ENCODE assay signal across 8 mouse cellular contexts in genomic region chr8:70504851-70505250, GRCm38 (mm10). TPM values are rescaled to one million over a fixed set of nuclear protein-coding genes. Genes with fewer than 3 reads are reported as not detected.
A peak's percentile ranks its signal among the peaks of the same experiment; 100 is the strongest.
DNase-seq lines count a peak whose midpoint lies in the region; ATAC-seq and TF ChIP-seq lines count a peak whose summit lies in the region.

No protein-coding gene starts in this region.

- no peak for TF ChIP-seq EP300 in ES-Bruce4 (IDR thresholded peaks at IDR 0.05; ENCODE audit: insufficient read depth, low read depth, low read length)

- no peak overlapping the region for H3K27ac ChIP-seq in ES-Bruce4 (ENCODE audit: insufficient read depth, low read length)
- no peak overlapping the region for H3K27ac ChIP-seq in bone marrow, adult 2 months (ENCODE audit: control insufficient read depth, insufficient read depth, low read depth, low read length, poor library complexity)
- peak overlapping the region; percentile 97 for H3K27ac ChIP-seq in embryonic facial prominence, embryonic 15.5 days (replicated peaks)

- DNase-seq in heart, postnatal 14 days, result peak; percentile 78 to 92
- peak; percentile 90 for DNase-seq in layer of hippocampus, postnatal 10 days (ENCODE audit: low spot score in 2 of 2)
- DNase-seq in lung, postnatal 14 days, result peak; percentile 90
- DNase-seq in retina, postnatal 7 days (ENCODE audit: low read depth, low spot score), result peak; percentile 75

- no peak overlapping the region for H3K9ac ChIP-seq in ES-Bruce4 (ENCODE audit: low read depth, poor library complexity, severe bottlenecking)
- H3K9ac ChIP-seq in embryonic facial prominence, embryonic 15.5 days, result no peak overlapping the region

- H3K9me3 ChIP-seq in ES-Bruce4 (replicated peaks; ENCODE audit: control insufficient read depth, insufficient read depth, low read length, poor library complexity, severe bottlenecking), result no peaks in the 10 kb centered on the region
- H3K9me3 ChIP-seq in embryonic facial prominence, embryonic 15.5 days (replicated peaks), result no peaks in the 10 kb centered on the region

- peak; percentile 77 for TF ChIP-seq CTCF in ES-Bruce4 (IDR thresholded peaks at IDR 0.05; ENCODE audit: low read depth, low read length)
- peak; percentile 88 for TF ChIP-seq CTCF in bone marrow, adult 2 months (IDR thresholded peaks at IDR 0.05; ENCODE audit: control insufficient read depth, insufficient read depth, low read length)

- no peak overlapping the region for H3K4me3 ChIP-seq in ES-Bruce4 (ENCODE audit: low read depth, low read length)
- H3K4me3 ChIP-seq in bone marrow, adult 2 months (replicated peaks; ENCODE audit: control insufficient read depth, low read depth, low read length), result no peak overlapping the region
- peak overlapping the region; percentile 73 for H3K4me3 ChIP-seq in embryonic facial prominence, embryonic 15.5 days (replicated peaks)

- peaks cover 24% of the 10 kb centered on the region for H3K36me3 ChIP-seq in ES-Bruce4 (ENCODE audit: control insufficient read depth, insufficient read depth, low read length, poor library complexity, severe bottlenecking)
- peaks cover 29% of the 10 kb centered on the region for H3K36me3 ChIP-seq in embryonic facial prominence, embryonic 15.5 days

- WGBS in bone marrow, adult 2 months, result 68% methylated on average over 3 of the region's 3 CpGs
- 55% methylated on average over 3 of the region's 3 CpGs for WGBS in embryonic facial prominence, embryonic 15.5 days

- H3K4me2 ChIP-seq in embryonic facial prominence, embryonic 15.5 days (replicated peaks), result peak overlapping the region; percentile 83

- H3K27me3 ChIP-seq in ES-Bruce4 (ENCODE audit: control insufficient read depth, insufficient read depth, low read length, poor library complexity, severe bottlenecking), result no peaks in the 10 kb centered on the region
- H3K27me3 ChIP-seq in embryonic facial prominence, embryonic 15.5 days, result peaks cover 27% of the 10 kb centered on the region

- no peak for ATAC-seq in embryonic facial prominence, embryonic 15.5 days (ENCODE audit: insufficient number of reproducible peaks, low FRiP score, low TSS enrichment, low read depth)
- ATAC-seq in activated CD4-positive, CD25-positive, alpha-beta regulatory T cell, adult 4 months, result no peak

- intact Hi-C loops in heart, postnatal 14 days (cut with DNase I), result loop anchor here (5.0 kb wide), 3 partner anchors 38 to 163 kb away; partner anchors contain the start of gene Crtc1

- no peaks in the 10 kb centered on the region for H3K4me1 ChIP-seq in ES-Bruce4 (ENCODE audit: control insufficient read depth, insufficient read depth, low read length)
- H3K4me1 ChIP-seq in bone marrow, adult 2 months (ENCODE audit: control insufficient read depth, insufficient read depth, low read length), result peaks cover 10% of the 10 kb centered on the region
- peaks cover 86% of the 10 kb centered on the region for H3K4me1 ChIP-seq in embryonic facial prominence, embryonic 15.5 days

- TF ChIP-seq POLR2A in ES-Bruce4 (IDR thresholded peaks at IDR 0.05; ENCODE audit: insufficient read depth, low read length), result no peak
- TF ChIP-seq POLR2A in bone marrow, adult 2 months (IDR thresholded peaks at IDR 0.05; ENCODE audit: borderline replicate concordance, control insufficient read depth, low read depth, low read length), result no peak

RNA-seq across cellular contexts. Expression of gene Rex1bd, which starts 1.7 kb away (rescaled TPM):
- polyA plus RNA-seq in ES-Bruce4 (2011; ENCODE audit: insufficient read depth, insufficient read length, low read depth, missing spikeins), result 40.0 and 43.7 TPM in 2 replicates
- 46.9 and 63.6 TPM in 2 replicates for polyA plus RNA-seq in bone marrow, adult 2 months (2011; ENCODE audit: insufficient read depth, insufficient read length, low replicate concordance, missing spikeins)
- polyA plus RNA-seq in embryonic facial prominence, embryonic 15.5 days (2015; fragmentation: Nextera tagmentation; extraction: Ambion mirVana), result 155 and 174 TPM in 2 replicates
- total RNA-seq in heart, postnatal 14 days (2021), result 100 to 1,000 TPM; 105 TPM
- 100 to 1,000 TPM in 1 of 2 experiments, 10 to 100 TPM in 1; 97.8 to 106 TPM for total RNA-seq in layer of hippocampus, postnatal 10 days (2021)
- 10 to 100 TPM; 89.0 to 95.4 TPM for polyA plus RNA-seq in activated CD4-positive, CD25-positive, alpha-beta regulatory T cell, adult 4 months (2017; shearing (Covaris generic))

RNA-seq across cellular contexts. Expression of gene Uba52, which starts 5.8 kb away (rescaled TPM):
- 1,157 and 1,272 TPM in 2 replicates for polyA plus RNA-seq in ES-Bruce4 (2011; ENCODE audit: insufficient read depth, insufficient read length, low read depth, missing spikeins)
- polyA plus RNA-seq in bone marrow, adult 2 months (2011; ENCODE audit: insufficient read depth, insufficient read length, low replicate concordance, missing spikeins), result 961 and 1,100 TPM in 2 replicates
- polyA plus RNA-seq in embryonic facial prominence, embryonic 15.5 days (2015; fragmentation: Nextera tagmentation; extraction: Ambion mirVana), result 940 and 1,016 TPM in 2 replicates
- 1,000 to 10,000 TPM; 1,458 to 1,541 TPM for total RNA-seq in heart, postnatal 14 days (2021)
- total RNA-seq in layer of hippocampus, postnatal 10 days (2021), result 1,000 to 10,000 TPM in 1 of 2 experiments, 100 to 1,000 TPM in 1; 916 to 1,148 TPM
- 1,000 to 10,000 TPM; 3,631 to 4,013 TPM for polyA plus RNA-seq in activated CD4-positive, CD25-positive, alpha-beta regulatory T cell, adult 4 months (2017; shearing (Covaris generic))

RNA-seq across cellular contexts. Expression of gene Crlf1, which starts 11.9 kb away (rescaled TPM):
- polyA plus RNA-seq in ES-Bruce4 (2011; ENCODE audit: insufficient read depth, insufficient read length, low read depth, missing spikeins), result 6.1 and 7.5 TPM in 2 replicates
- 3.7 and 5.5 TPM in 2 replicates for polyA plus RNA-seq in bone marrow, adult 2 months (2011; ENCODE audit: insufficient read depth, insufficient read length, low replicate concordance, missing spikeins)
- 151 and 159 TPM in 2 replicates for polyA plus RNA-seq in embryonic facial prominence, embryonic 15.5 days (2015; fragmentation: Nextera tagmentation; extraction: Ambion mirVana)
- under 1 TPM; 0.22 to 0.29 TPM for total RNA-seq in heart, postnatal 14 days (2021)
- 10 to 100 TPM; 21.3 to 22.0 TPM for total RNA-seq in layer of hippocampus, postnatal 10 days (2021)
- not detected for polyA plus RNA-seq in activated CD4-positive, CD25-positive, alpha-beta regulatory T cell, adult 4 months (2017; shearing (Covaris generic))

RNA-seq across cellular contexts. Expression of gene Tmem59l, which starts 17.7 kb away (rescaled TPM):
- polyA plus RNA-seq in ES-Bruce4 (2011; ENCODE audit: insufficient read depth, insufficient read length, low read depth, missing spikeins), result 3.3 and 4.2 TPM in 2 replicates
- polyA plus RNA-seq in bone marrow, adult 2 months (2011; ENCODE audit: insufficient read depth, insufficient read length, low replicate concordance, missing spikeins), result 1.3 TPM in 1 of 2 replicates, not detected in the other
- 16.5 and 18.7 TPM in 2 replicates for polyA plus RNA-seq in embryonic facial prominence, embryonic 15.5 days (2015; fragmentation: Nextera tagmentation; extraction: Ambion mirVana)
- not detected for total RNA-seq in heart, postnatal 14 days (2021)
- total RNA-seq in layer of hippocampus, postnatal 10 days (2021), result 100 to 1,000 TPM; 174 to 175 TPM
- polyA plus RNA-seq in activated CD4-positive, CD25-positive, alpha-beta regulatory T cell, adult 4 months (2017; shearing (Covaris generic)), result under 1 TPM in 1 of 2 experiments, not detected in 1; 0.22 TPM

RNA-seq across cellular contexts. Expression of gene Fkbp8, which starts 22.7 kb away (rescaled TPM):
- polyA plus RNA-seq in ES-Bruce4 (2011; ENCODE audit: insufficient read depth, insufficient read length, low read depth, missing spikeins), result 80.5 and 87.3 TPM in 2 replicates
- polyA plus RNA-seq in bone marrow, adult 2 months (2011; ENCODE audit: insufficient read depth, insufficient read length, low replicate concordance, missing spikeins), result 98.7 and 181 TPM in 2 replicates
- polyA plus RNA-seq in embryonic facial prominence, embryonic 15.5 days (2015; fragmentation: Nextera tagmentation; extraction: Ambion mirVana), result 310 and 324 TPM in 2 replicates
- 100 to 1,000 TPM; 150 to 163 TPM for total RNA-seq in heart, postnatal 14 days (2021)
- total RNA-seq in layer of hippocampus, postnatal 10 days (2021), result 100 to 1,000 TPM; 337 to 361 TPM
- 100 to 1,000 TPM; 131 to 163 TPM for polyA plus RNA-seq in activated CD4-positive, CD25-positive, alpha-beta regulatory T cell, adult 4 months (2017; shearing (Covaris generic))

Comparison
In these comparisons a context has a peak if more than half of its experiments do, and no peak if none do; other contexts are left out.
1. RNA of gene Crlf1, which starts 11.9 kb away (polyA plus RNA-seq): 151 to 159 TPM in embryonic facial prominence, embryonic 15.5 days; 6.1 to 7.5 TPM in ES-Bruce4, 3.7 to 5.5 TPM in bone marrow, adult 2 months and not detected in activated CD4-positive, CD25-positive, alpha-beta regulatory T cell, adult 4 months; every median in the first group is over 10 times any median in the second.
2. Peak in every context shown above with its lines, with median percentiles within 50 percentile points of each other: DNase-seq.